Mouse (Mus musculus): ENCODE data around the gene Kiss1r. TPM values are rescaled to one million over a fixed set of nuclear protein-coding genes. Genes with fewer than 3 reads are reported as not detected.

Gene Kiss1r
- polyA plus RNA-seq, 1 experiment from 2014 or later: 0.21 TPM

DNA sequence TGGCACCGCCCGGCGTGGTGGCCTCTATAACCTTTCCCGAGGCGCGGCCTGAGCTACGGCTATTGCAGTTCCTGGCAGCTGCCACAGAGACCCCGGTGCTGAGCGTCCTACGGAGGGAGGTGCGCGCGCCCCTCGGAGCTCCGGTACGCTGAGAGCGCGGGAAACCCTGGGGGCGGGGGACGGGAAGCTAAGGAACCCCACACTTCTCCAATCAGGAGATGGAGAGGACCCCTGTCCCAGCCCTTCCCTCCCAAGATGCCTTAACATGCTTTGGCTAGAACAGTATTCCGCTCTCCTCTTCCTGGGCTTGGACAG is 54.4 kb downstream of the Kiss1r start:
- WGBS: 5% methylated on average over 19 of the region's 21 CpGs
- Histone ChIP-seq H3K9me3 (ENCODE audit: control insufficient read depth, low read length) (no peaks in the 10 kb centered on the region), H3K4me1 (ENCODE audit: control insufficient read depth, insufficient read depth, low read length) (peaks cover 13% of the 10 kb centered on the region), H3K4me2 (ENCODE audit: low read depth, severe bottlenecking) (peak overlapping the region; percentile 96), H3K4me3 (ENCODE audit: low read depth, low read length) (peak overlapping the region; percentile 46), H3K27ac (replicated peaks; ENCODE audit: low read depth, low read length) (no peak overlapping the region), H3K36me3 (ENCODE audit: control insufficient read depth, insufficient read depth, low read length) (peaks cover 31% of the 10 kb centered on the region), H3K27me3 (ENCODE audit: control insufficient read depth, insufficient read depth, low read length) (peaks cover 9% of the 10 kb centered on the region), H3K9ac (ENCODE audit: low read length) (peak overlapping the region; percentile 63)
- DNase-seq (ENCODE audit: low spot score) (peak; percentile 67), ATAC-seq (ENCODE audit: insufficient number of reproducible peaks, low FRiP score, low TSS enrichment, low read depth) (peak; percentile 14; the same call in 1 of the 2 replicates)

Other genes starting within 250 kb of the Kiss1r start
- 67.2 and 70.9 TPM in 2 replicates for gene Tpgs1, start 247.6 kb upstream of the Kiss1r start, polyA plus RNA-seq (2014; fragmentation: Nextera tagmentation; extraction: Ambion mirVana)
- 171 and 175 TPM in 2 replicates for gene Cdc34, start 234.8 kb upstream of the Kiss1r start, polyA plus RNA-seq (2014; fragmentation: Nextera tagmentation; extraction: Ambion mirVana)
- gene Gzmm, start 228.0 kb upstream of the Kiss1r start, polyA plus RNA-seq (2014; fragmentation: Nextera tagmentation; extraction: Ambion mirVana): 0.45 and 0.94 TPM in 2 replicates
- 633 and 674 TPM in 2 replicates for gene Bsg, start 212.5 kb upstream of the Kiss1r start, polyA plus RNA-seq (2014; fragmentation: Nextera tagmentation; extraction: Ambion mirVana)
- gene Hcn2, start 200.3 kb upstream of the Kiss1r start, polyA plus RNA-seq (2014; fragmentation: Nextera tagmentation; extraction: Ambion mirVana): not detected in 2 replicates
- 32.2 and 36.1 TPM in 2 replicates for gene Polrmt, start 170.4 kb upstream of the Kiss1r start, polyA plus RNA-seq (2014; fragmentation: Nextera tagmentation; extraction: Ambion mirVana)
- gene Fgf22, start 161.9 kb upstream of the Kiss1r start, polyA plus RNA-seq (2014; fragmentation: Nextera tagmentation; extraction: Ambion mirVana): 0.17 and 0.33 TPM in 2 replicates
- gene Rnf126, start 150.0 kb upstream of the Kiss1r start, polyA plus RNA-seq (2014; fragmentation: Nextera tagmentation; extraction: Ambion mirVana): 112 and 118 TPM in 2 replicates
- gene Fstl3, start 139.7 kb upstream of the Kiss1r start, polyA plus RNA-seq (2014; fragmentation: Nextera tagmentation; extraction: Ambion mirVana): 1.8 and 1.9 TPM in 2 replicates
- not detected in 2 replicates for gene Prss57, start 126.0 kb upstream of the Kiss1r start, polyA plus RNA-seq (2014; fragmentation: Nextera tagmentation; extraction: Ambion mirVana)
- 108 and 109 TPM in 2 replicates for gene Palm, start 123.4 kb upstream of the Kiss1r start, polyA plus RNA-seq (2014; fragmentation: Nextera tagmentation; extraction: Ambion mirVana)
- 0.21 and 0.29 TPM in 2 replicates for gene Misp, start 96.0 kb upstream of the Kiss1r start, polyA plus RNA-seq (2014; fragmentation: Nextera tagmentation; extraction: Ambion mirVana)
- gene Ptbp1, start 62.5 kb upstream of the Kiss1r start, polyA plus RNA-seq (2014; fragmentation: Nextera tagmentation; extraction: Ambion mirVana): 328 and 351 TPM in 2 replicates
- gene Prtn3, start 42.5 kb upstream of the Kiss1r start, polyA plus RNA-seq (2014; fragmentation: Nextera tagmentation; extraction: Ambion mirVana): 16.0 and 19.6 TPM in 2 replicates
- gene Plppr3, start 42.3 kb upstream of the Kiss1r start, polyA plus RNA-seq (2014; fragmentation: Nextera tagmentation; extraction: Ambion mirVana): 95.1 and 95.7 TPM in 2 replicates
- 0.20 TPM in 1 of 2 replicates, not detected in the other for gene Elane, start 30.7 kb upstream of the Kiss1r start, polyA plus RNA-seq (2014; fragmentation: Nextera tagmentation; extraction: Ambion mirVana)
- gene Cfd, start 26.1 kb upstream of the Kiss1r start, polyA plus RNA-seq (2014; fragmentation: Nextera tagmentation; extraction: Ambion mirVana): not detected in 2 replicates
- 43.1 and 43.8 TPM in 2 replicates for gene Med16, start 8.0 kb upstream of the Kiss1r start, polyA plus RNA-seq (2014; fragmentation: Nextera tagmentation; extraction: Ambion mirVana)
- 6.7 TPM in 1 of 2 replicates, not detected in the other for gene Gm26602, start 6.1 kb upstream of the Kiss1r start, polyA plus RNA-seq (2014; fragmentation: Nextera tagmentation; extraction: Ambion mirVana)
- 133 and 138 TPM in 2 replicates for gene R3hdm4, start 4.2 kb downstream of the Kiss1r start, polyA plus RNA-seq (2014; fragmentation: Nextera tagmentation; extraction: Ambion mirVana)
- 11.8 and 12.9 TPM in 2 replicates for gene Arid3a, start 10.1 kb downstream of the Kiss1r start, polyA plus RNA-seq (2014; fragmentation: Nextera tagmentation; extraction: Ambion mirVana)
- 141 and 144 TPM in 2 replicates for gene Wdr18, start 43.2 kb downstream of the Kiss1r start, polyA plus RNA-seq (2014; fragmentation: Nextera tagmentation; extraction: Ambion mirVana)
- 0.23 and 0.41 TPM in 2 replicates for gene Grin3b, start 53.7 kb downstream of the Kiss1r start, polyA plus RNA-seq (2014; fragmentation: Nextera tagmentation; extraction: Ambion mirVana)
- gene Tmem259, start 67.4 kb downstream of the Kiss1r start, polyA plus RNA-seq (2014; fragmentation: Nextera tagmentation; extraction: Ambion mirVana): 15.7 and 15.9 TPM in 2 replicates
- gene Cnn2, start 71.6 kb downstream of the Kiss1r start, polyA plus RNA-seq (2014; fragmentation: Nextera tagmentation; extraction: Ambion mirVana): 250 and 255 TPM in 2 replicates
- gene Abca7, start 79.5 kb downstream of the Kiss1r start, polyA plus RNA-seq (2014; fragmentation: Nextera tagmentation; extraction: Ambion mirVana): 1.3 and 1.4 TPM in 2 replicates
- gene Arhgap45, start 99.7 kb downstream of the Kiss1r start, polyA plus RNA-seq (2014; fragmentation: Nextera tagmentation; extraction: Ambion mirVana): 8.5 and 10.8 TPM in 2 replicates
- 294 and 308 TPM in 2 replicates for gene Polr2e, start 122.8 kb downstream of the Kiss1r start, polyA plus RNA-seq (2014; fragmentation: Nextera tagmentation; extraction: Ambion mirVana)
- gene Gpx4, start 130.2 kb downstream of the Kiss1r start, polyA plus RNA-seq (2014; fragmentation: Nextera tagmentation; extraction: Ambion mirVana): 475 and 534 TPM in 2 replicates
- 8.1 and 10.8 TPM in 2 replicates for gene Sbno2, start 188.6 kb downstream of the Kiss1r start, polyA plus RNA-seq (2014; fragmentation: Nextera tagmentation; extraction: Ambion mirVana)
- 23.6 and 27.1 TPM in 2 replicates for gene Stk11, start 198.8 kb downstream of the Kiss1r start, polyA plus RNA-seq (2014; fragmentation: Nextera tagmentation; extraction: Ambion mirVana)
- 416 and 426 TPM in 2 replicates for gene Atp5d, start 221.7 kb downstream of the Kiss1r start, polyA plus RNA-seq (2014; fragmentation: Nextera tagmentation; extraction: Ambion mirVana)
- 4.7 and 6.5 TPM in 2 replicates for gene Cbarp, start 223.9 kb downstream of the Kiss1r start, polyA plus RNA-seq (2014; fragmentation: Nextera tagmentation; extraction: Ambion mirVana)
- 59.3 and 60.9 TPM in 2 replicates for gene Midn, start 231.3 kb downstream of the Kiss1r start, polyA plus RNA-seq (2014; fragmentation: Nextera tagmentation; extraction: Ambion mirVana)
- 67.9 and 68.1 TPM in 2 replicates for gene Cirbp, start 249.0 kb downstream of the Kiss1r start, polyA plus RNA-seq (2014; fragmentation: Nextera tagmentation; extraction: Ambion mirVana)

All from limb, embryonic 11.5 days (tissue).